Mouse (Mus musculus) thymus, postnatal 10 days (tissue): ENCODE results near the gene Fnbp1.

Source experiments
- DNase-seq, 2 experiments: peaks; one replicate each; pipeline ENCODE4 v3.0.0; 2021; ENCODE audit warnings: low spot score in 2 of 2

Fnbp1 gene

GRCm38 (mm10) chr2:31150762-31151161, 9.0 kb upstream of the Fnbp1 start:
- no peak for DNase-seq

- DNase-seq, result no peak
These were observed 5.2 kb upstream of the Fnbp1 start for GRCm38 (mm10) chr2:31147054-31147453.

- no peak for DNase-seq
These were observed 3.1 kb upstream of the Fnbp1 start for GRCm38 (mm10) chr2:31144901-31145300.

GRCm38 (mm10) chr2:31143768-31144695, 2.2 kb upstream of the Fnbp1 start:
- DNase-seq, result no peak

GRCm38 (mm10) chr2:31143326-31143725, 1.5 kb upstream of the Fnbp1 start:
- DNase-seq, result peak; percentile 29 to 53

- peak in 1 of 2 experiments; percentile 16 for DNase-seq
These were observed 697 bp upstream of the Fnbp1 start for GRCm38 (mm10) chr2:31142505-31142904.

GRCm38 (mm10) chr2:31141074-31141866, 538 bp downstream of the Fnbp1 start:
- DNase-seq, result peak in 1 of 2 experiments; percentile 42

GRCm38 (mm10) chr2:31140772-31141073, 1.1 kb downstream of the Fnbp1 start:
- no peak for DNase-seq

GRCm38 (mm10) chr2:31139991-31140771, 1.6 kb downstream of the Fnbp1 start:
- DNase-seq, result no peak

- no peak for DNase-seq
These were observed 2.6 kb downstream of the Fnbp1 start for GRCm38 (mm10) chr2:31139174-31139632.

GRCm38 (mm10) chr2:31137018-31137590, 4.7 kb downstream of the Fnbp1 start:
- no peak for DNase-seq

- no peak for DNase-seq
These were observed 5.5 kb downstream of the Fnbp1 start for GRCm38 (mm10) chr2:31136338-31136737.

- DNase-seq, result no peak
These were observed 6.3 kb downstream of the Fnbp1 start for GRCm38 (mm10) chr2:31135512-31135931.

- no peak for DNase-seq
These were observed 7.8 kb downstream of the Fnbp1 start for GRCm38 (mm10) chr2:31133981-31134380.

- no peak for DNase-seq
These were observed 9.1 kb downstream of the Fnbp1 start for GRCm38 (mm10) chr2:31132682-31133081.

GRCm38 (mm10) chr2:31130815-31131299, 11.0 kb downstream of the Fnbp1 start:
- peak; percentile 78 for DNase-seq

- no peak for DNase-seq
These were observed 11.9 kb downstream of the Fnbp1 start for GRCm38 (mm10) chr2:31129742-31130518.

- DNase-seq, result no peak
These were observed 13.9 kb downstream of the Fnbp1 start for GRCm38 (mm10) chr2:31127899-31128298.

GRCm38 (mm10) chr2:31127219-31127618, 14.6 kb downstream of the Fnbp1 start:
- no peak for DNase-seq

GRCm38 (mm10) chr2:31126048-31126447, 15.8 kb downstream of the Fnbp1 start:
- DNase-seq, result no peak

- DNase-seq, result no peak
These were observed 16.7 kb downstream of the Fnbp1 start for GRCm38 (mm10) chr2:31125156-31125555.
